Mouse (Mus musculus) macrophage (primary cell): ENCODE results near the gene Gm49368. TPM values are rescaled to one million over a fixed set of nuclear protein-coding genes. Genes with fewer than 3 reads are reported as not detected.
A peak's percentile ranks its signal among the peaks of the same experiment; 100 is the strongest.
"Not testable (repeated sequence)": the region's sequence is repeated elsewhere in the genome, so short reads cannot be mapped to it uniquely, and the experiment has no call there.

Experiments
- H3K27ac ChIP-seq: fragments of 350-480 bp; formaldehyde crosslinking; 2 replicates; pipeline ENCODE4 v1.9.0; 2021
- H3K36me3 ChIP-seq: fragments of 350-480 bp; formaldehyde crosslinking; 2 replicates; pipeline ENCODE4 v1.9.0; 2021; ENCODE audit errors: inconsistent target
- H3K4me3 ChIP-seq: fragments of 350-480 bp; formaldehyde crosslinking; 2 replicates; pipeline ENCODE4 v1.9.0; 2021; ENCODE audit errors: inconsistent target
- H3K79me2 ChIP-seq: fragments of 350-480 bp; formaldehyde crosslinking; 2 replicates; pipeline ENCODE4 v1.9.0; 2021; ENCODE audit errors: inconsistent target
- WGBS: methylation state at CpG from one replicate; pipeline ENCODE4 v1.1.7; 2026; ENCODE audit warnings: inconsistent platforms; ENCODE audit not compliant: missing documents; 5-methylcytosine and 5-hydroxymethylcytosine counted together
- polyA plus RNA-seq: library from polyadenylated mRNA; stranded (reverse); fragments of 250-400 nt; gene quantifications from 3 replicates; pipeline ENCODE4 v1.2.4, GENCODE M21; 2018; ENCODE audit warnings: inconsistent platforms

Gene Gm49368
- polyA plus RNA-seq, 1 experiment from 2014 or later = 1.0 TPM

DNA sequence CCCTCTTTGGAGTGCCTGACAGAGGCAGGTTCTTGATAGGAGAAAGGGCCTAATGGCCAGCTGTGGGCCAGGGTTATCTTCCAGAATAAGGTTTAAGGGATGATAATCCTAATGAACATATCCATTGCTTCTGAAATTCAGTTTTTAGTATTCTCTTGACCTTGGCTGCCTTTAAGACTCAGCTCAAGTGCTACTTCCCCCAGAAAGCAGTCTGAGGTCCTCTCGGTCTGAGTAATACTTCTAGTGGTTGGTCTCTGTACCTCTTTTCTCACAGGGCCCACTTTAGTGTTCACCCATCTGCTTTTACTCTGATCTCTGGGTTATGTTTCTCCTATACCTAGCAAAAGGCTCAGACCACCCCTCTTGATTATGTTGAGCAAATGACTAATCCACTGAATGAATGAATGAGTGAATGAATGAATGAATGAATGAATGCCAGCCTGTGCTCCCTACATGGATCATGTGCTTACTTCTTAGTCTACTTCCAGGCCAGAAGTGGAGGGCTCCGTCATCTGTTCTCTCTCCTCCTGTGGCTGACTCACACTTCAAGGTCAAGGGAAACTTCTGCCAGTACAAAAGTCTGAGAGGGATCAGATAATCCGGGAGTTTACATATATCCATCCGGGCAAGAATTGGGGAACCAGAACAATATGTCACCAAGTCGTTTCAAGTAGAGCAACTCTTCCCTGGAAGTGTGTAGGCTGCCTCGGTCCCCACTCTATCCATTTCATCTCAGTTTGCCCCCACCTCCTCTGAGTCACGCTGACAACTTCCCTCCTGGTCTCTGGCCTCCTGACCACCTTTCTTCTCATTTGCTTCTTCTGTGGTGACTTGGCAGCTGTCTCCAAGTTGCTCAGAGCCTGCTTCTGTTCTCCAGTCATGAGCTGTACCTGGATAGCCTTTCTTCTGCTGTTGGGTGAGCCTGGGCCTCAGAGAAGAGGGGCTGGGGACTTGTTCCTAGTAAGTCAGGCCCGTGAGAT lies 66.5 kb downstream of the Gm49368 start, which contains the start of gene Itgax:
Gene Itgax, plus strand, starts transcription at position 807 of the 980 bp plus-strand sequence.
- Histone ChIP-seq H3K4me3 (no peak within 1 kb of the TSS), H3K36me3 (no peaks in the 10 kb centered on the region), H3K27ac (0 out of 2 replicates have a peak within 1 kb of the TSS, but pooled peaks have one; percentile 1), H3K79me2 (no peaks in the 10 kb centered on the region)
- WGBS = 39% methylated on average over 8 of the region's 8 CpGs

- H3K4me3 ChIP-seq = no peak overlapping the region
- H3K79me2 ChIP-seq = no peaks in the 10 kb centered on the region
- H3K36me3 ChIP-seq = no peaks in the 10 kb centered on the region
- H3K27ac ChIP-seq = no peak overlapping the region
- WGBS = 60% methylated on average over 5 of the region's 5 CpGs
Observed at GRCm38 (mm10) chr7:128132148-128132547, 69.7 kb downstream of the Gm49368 start.

- 6% methylated on average over 2 of the region's 2 CpGs for WGBS
- no peak overlapping the region for H3K4me3 ChIP-seq
- no peaks in the 10 kb centered on the region for H3K36me3 ChIP-seq
- 0 out of 2 replicates have a peak overlapping the region, but pooled peaks have one; percentile 12 for H3K27ac ChIP-seq
- H3K79me2 ChIP-seq = no peaks in the 10 kb centered on the region
Observed at GRCm38 (mm10) chr7:128133596-128133995, 71.1 kb downstream of the Gm49368 start.

- H3K79me2 ChIP-seq = no peaks in the 10 kb centered on the region
- H3K4me3 ChIP-seq = no peak overlapping the region
- WGBS = 63% methylated on average over 4 of the region's 4 CpGs
- H3K27ac ChIP-seq = no peak overlapping the region
- no peaks in the 10 kb centered on the region for H3K36me3 ChIP-seq
Observed at GRCm38 (mm10) chr7:128136927-128137326, 74.4 kb downstream of the Gm49368 start.

GRCm38 (mm10) chr7:128139611-128140010 lies 77.1 kb downstream of the Gm49368 start:
- Histone ChIP-seq H3K27ac (no peak overlapping the region), H3K4me3 (no peak overlapping the region), H3K36me3 (no peaks in the 10 kb centered on the region), H3K79me2 (no peaks in the 10 kb centered on the region)
- WGBS = 85% methylated on average over 6 of the region's 6 CpGs

DNA sequence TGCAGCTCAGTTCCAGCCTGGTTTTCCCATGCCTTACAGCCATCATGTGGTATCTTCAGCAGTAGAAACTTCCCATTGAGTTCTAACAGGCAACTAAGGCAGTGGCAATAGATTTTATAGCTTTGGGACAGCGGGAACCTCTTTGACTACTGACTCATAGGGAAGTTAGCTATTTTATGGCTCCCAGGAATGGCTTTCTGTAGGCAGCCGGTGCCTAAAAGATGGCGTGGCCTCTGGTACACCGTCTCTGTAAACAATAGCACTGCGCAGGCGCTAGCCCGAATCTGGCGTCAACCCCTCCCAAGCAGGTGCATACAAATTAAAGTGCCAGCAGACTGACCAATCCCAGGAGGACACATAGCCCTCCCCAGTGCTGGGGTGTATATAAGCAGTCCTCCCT lies 88.5 kb downstream of the Gm49368 start:
- Histone ChIP-seq H3K4me3 (no peak overlapping the region), H3K36me3 (no peaks in the 10 kb centered on the region), H3K27ac (no peak overlapping the region), H3K79me2 (no peaks in the 10 kb centered on the region)
- WGBS = 96% methylated on average over 8 of the region's 8 CpGs

DNA sequence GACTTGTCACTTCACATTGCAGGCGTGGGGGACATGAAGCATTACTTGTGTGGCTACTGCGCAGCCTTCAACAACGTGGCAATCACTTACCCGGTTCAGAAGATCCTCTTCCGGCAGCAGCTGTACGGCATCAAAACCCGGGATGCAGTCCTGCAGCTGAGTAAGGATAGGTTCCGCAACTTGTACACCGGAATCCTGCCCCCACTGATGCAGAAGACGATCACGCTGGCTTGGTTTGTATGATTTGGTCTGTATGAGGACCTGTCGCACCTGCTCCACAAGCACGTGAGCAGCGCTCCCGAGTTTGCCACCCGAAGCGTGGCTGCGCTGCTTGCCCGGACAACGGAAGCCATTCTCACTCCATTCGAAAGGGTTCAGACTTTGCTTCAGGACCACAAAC lies 91.6 kb downstream of the Gm49368 start, which contains the start of gene Itgad:
Gene Itgad, plus strand, starts transcription at position 301 of the 400 bp plus-strand sequence.
- no peak within 1 kb of the TSS for H3K4me3 ChIP-seq
- no peaks in the 10 kb centered on the region for H3K79me2 ChIP-seq

DNA sequence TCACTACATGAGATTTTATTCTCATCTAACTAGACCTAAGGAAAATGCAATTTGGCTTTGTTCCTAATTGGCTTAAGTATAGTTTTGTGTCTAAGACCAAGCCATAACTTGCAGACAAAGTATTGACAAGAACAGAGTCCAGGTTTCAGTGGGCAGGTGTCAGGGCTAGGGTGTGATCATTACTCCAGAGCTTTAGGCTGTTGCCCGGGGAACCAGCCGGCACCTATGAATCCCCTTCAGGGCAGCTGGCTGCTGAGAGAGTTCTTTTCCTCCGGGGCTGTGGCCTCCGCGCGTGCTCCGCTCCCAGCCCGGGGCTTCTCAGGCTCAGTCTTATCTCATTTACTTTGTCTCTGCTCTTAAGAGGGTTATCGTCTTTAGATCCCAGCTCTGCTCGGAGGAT lies 92.4 kb downstream of the Gm49368 start:
- WGBS = 97% methylated on average over 10 of the region's 10 CpGs
- H3K36me3 ChIP-seq = no peaks in the 10 kb centered on the region

More for the DNA sequence above, 91.6 kb downstream of the Gm49368 start, which contains the start of gene Itgad:
- H3K27ac ChIP-seq = no peak within 1 kb of the TSS
- 93% methylated on average over 20 of the region's 21 CpGs for WGBS
- no peaks in the 10 kb centered on the region for H3K36me3 ChIP-seq

GRCm38 (mm10) chr7:128158688-128159354 lies 96.3 kb downstream of the Gm49368 start:
- 33% methylated on average over 7 of the region's 8 CpGs for WGBS
- H3K36me3 ChIP-seq, H3K79me2 ChIP-seq, H3K27ac ChIP-seq, H3K4me3 ChIP-seq: not testable (repeated sequence)

More for the DNA sequence above, 92.4 kb downstream of the Gm49368 start:
- Histone ChIP-seq H3K27ac (no peak overlapping the region), H3K4me3 (no peak overlapping the region), H3K79me2 (no peaks in the 10 kb centered on the region)

- Histone ChIP-seq H3K36me3 (no peaks in the 10 kb centered on the region), H3K4me3 (no peak overlapping the region), H3K27ac (no peak overlapping the region), H3K79me2 (no peaks in the 10 kb centered on the region)
- 98% methylated on average over 4 of the region's 4 CpGs for WGBS
Observed at GRCm38 (mm10) chr7:128164001-128164400, 101.5 kb downstream of the Gm49368 start.

GRCm38 (mm10) chr7:128166391-128166790 lies 103.9 kb downstream of the Gm49368 start:
- Histone ChIP-seq H3K4me3 (no peak overlapping the region), H3K36me3 (no peaks in the 10 kb centered on the region)
- 92% methylated on average over 7 of the region's 7 CpGs for WGBS

GRCm38 (mm10) chr7:128169996-128170395 lies 107.5 kb downstream of the Gm49368 start:
- no peak overlapping the region for H3K4me3 ChIP-seq
- H3K36me3 ChIP-seq = no peaks in the 10 kb centered on the region
- no peaks in the 10 kb centered on the region for H3K79me2 ChIP-seq
- WGBS = 92% methylated on average over 2 of the region's 3 CpGs
- no peak overlapping the region for H3K27ac ChIP-seq

More at GRCm38 (mm10) chr7:128166391-128166790, 103.9 kb downstream of the Gm49368 start:
- Histone ChIP-seq H3K79me2 (no peaks in the 10 kb centered on the region), H3K27ac (no peak overlapping the region)
